Mouse (Mus musculus): ENCODE measurements around the gene Mettl8. TPM values are rescaled to one million over a fixed set of nuclear protein-coding genes. Genes with fewer than 3 reads are reported as not detected.

Mettl8 gene
- polyA plus RNA-seq, 1 experiment from 2014 or later: 10.0 TPM

DNA sequence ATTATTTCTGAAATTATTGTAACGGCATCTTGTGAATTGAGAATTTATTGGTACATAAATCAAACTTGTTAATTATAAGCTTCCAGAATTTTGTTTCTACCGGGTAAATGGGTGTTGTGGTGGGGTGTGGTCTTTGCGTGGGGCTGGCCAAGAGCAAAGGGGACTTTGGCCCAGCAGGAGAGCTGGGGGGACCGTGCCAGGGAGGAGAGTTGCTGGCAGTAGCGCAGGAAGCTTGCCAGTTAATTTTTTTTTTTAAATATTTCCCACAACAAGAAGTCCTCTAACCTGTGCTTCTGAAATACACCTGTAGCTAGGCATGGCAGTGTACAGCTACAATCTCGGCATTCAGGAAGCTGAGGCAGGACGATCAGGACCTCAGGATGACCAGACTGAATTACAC, 4.9 kb downstream of the Mettl8 start:
- WGBS: 86% methylated on average over 7 of the region's 7 CpGs
- Histone ChIP-seq H3K27me3 (ENCODE audit: control insufficient read depth, insufficient read depth, low read length) (no peaks in the 10 kb centered on the region), H3K9me3 (ENCODE audit: control insufficient read depth, low read length) (no peaks in the 10 kb centered on the region), H3K4me1 (ENCODE audit: control insufficient read depth in 2 of 2, insufficient read depth in 2 of 2, low read length in 2 of 2) (peaks cover 0 to 4% of the 10 kb centered on the region in 2 experiments; a peak in 3 of 4 replicates), H3K27ac (replicated peaks in 1 of 2; ENCODE audit: control insufficient read depth in 1 of 2, insufficient read depth in 1 of 2, low read depth in 2 of 2, low read length in 2 of 2) (no peak overlapping the region), H3K9ac (ENCODE audit: low read length) (no peak overlapping the region), H3K4me3 (ENCODE audit: control insufficient read depth in 1 of 2, insufficient read depth in 1 of 2, low read depth in 1 of 2, low read length in 2 of 2) (no peak overlapping the region), H3K4me2 (ENCODE audit: low read length) (no peak overlapping the region), H3K36me3 (ENCODE audit: control insufficient read depth, insufficient read depth, low read length) (no peaks in the 10 kb centered on the region)
- ATAC-seq (ENCODE audit: insufficient number of reproducible peaks, insufficient read depth, low FRiP score, low read depth): no peak

DNA sequence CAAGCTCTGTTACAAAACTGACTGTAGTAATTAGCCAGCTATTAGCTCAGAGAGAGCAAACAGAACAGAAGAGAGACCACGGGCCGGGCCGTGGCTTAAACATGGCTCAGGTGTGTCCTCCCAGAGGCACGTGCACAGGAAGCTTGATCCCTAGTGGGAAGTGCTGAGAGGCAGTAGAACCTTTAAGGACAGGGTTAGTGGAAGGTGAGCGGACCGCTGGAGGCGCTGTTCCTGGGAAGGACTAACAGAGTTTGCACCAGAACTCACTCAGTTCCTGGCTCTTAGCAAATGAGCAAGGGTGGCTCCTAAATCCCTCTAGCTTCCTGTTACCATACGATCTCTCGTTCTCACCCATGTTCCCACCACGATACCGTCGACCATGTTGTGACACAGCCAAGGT, 6.5 kb downstream of the Mettl8 start:
- WGBS: 69% methylated on average over 12 of the region's 12 CpGs
- Histone ChIP-seq H3K9me3 (ENCODE audit: control insufficient read depth, low read length) (no peaks in the 10 kb centered on the region), H3K4me3 (ENCODE audit: control insufficient read depth in 1 of 2, insufficient read depth in 1 of 2, low read depth in 1 of 2, low read length in 2 of 2) (no peak overlapping the region), H3K27me3 (ENCODE audit: control insufficient read depth, insufficient read depth, low read length) (no peaks in the 10 kb centered on the region), H3K36me3 (ENCODE audit: control insufficient read depth, insufficient read depth, low read length) (no peaks in the 10 kb centered on the region), H3K4me2 (ENCODE audit: low read length) (no peak overlapping the region), H3K4me1 (ENCODE audit: control insufficient read depth in 2 of 2, insufficient read depth in 2 of 2, low read length in 2 of 2) (no peaks in the 10 kb centered on the region), H3K27ac (replicated peaks in 1 of 2; ENCODE audit: control insufficient read depth in 1 of 2, insufficient read depth in 1 of 2, low read depth in 2 of 2, low read length in 2 of 2) (no peak overlapping the region), H3K9ac (ENCODE audit: low read length) (no peak overlapping the region)
- ATAC-seq (ENCODE audit: insufficient number of reproducible peaks, insufficient read depth, low FRiP score, low read depth): no peak

GRCm38 (mm10) chr2:71046751-71047320, 8.5 kb downstream of the Mettl8 start:
- no peaks in the 10 kb centered on the region for H3K4me1 ChIP-seq (ENCODE audit: control insufficient read depth in 2 of 2, insufficient read depth in 2 of 2, low read length in 2 of 2)
- H3K9ac ChIP-seq (ENCODE audit: low read length): no peak overlapping the region
- no peak for ATAC-seq (ENCODE audit: insufficient number of reproducible peaks, insufficient read depth, low FRiP score, low read depth)
- no peak overlapping the region for H3K4me3 ChIP-seq (ENCODE audit: control insufficient read depth in 1 of 2, insufficient read depth in 1 of 2, low read depth in 1 of 2, low read length in 2 of 2)
- no peaks in the 10 kb centered on the region for H3K27me3 ChIP-seq (ENCODE audit: control insufficient read depth, insufficient read depth, low read length)
- H3K36me3 ChIP-seq (ENCODE audit: control insufficient read depth, insufficient read depth, low read length): no peaks in the 10 kb centered on the region
- no peaks in the 10 kb centered on the region for H3K9me3 ChIP-seq (ENCODE audit: control insufficient read depth, low read length)
- WGBS: 69% methylated on average over 6 of the region's 6 CpGs
- no peak overlapping the region for H3K27ac ChIP-seq (replicated peaks in 1 of 2; ENCODE audit: control insufficient read depth in 1 of 2, insufficient read depth in 1 of 2, low read depth in 2 of 2, low read length in 2 of 2)
- H3K4me2 ChIP-seq (ENCODE audit: low read length): no peak overlapping the region

DNA sequence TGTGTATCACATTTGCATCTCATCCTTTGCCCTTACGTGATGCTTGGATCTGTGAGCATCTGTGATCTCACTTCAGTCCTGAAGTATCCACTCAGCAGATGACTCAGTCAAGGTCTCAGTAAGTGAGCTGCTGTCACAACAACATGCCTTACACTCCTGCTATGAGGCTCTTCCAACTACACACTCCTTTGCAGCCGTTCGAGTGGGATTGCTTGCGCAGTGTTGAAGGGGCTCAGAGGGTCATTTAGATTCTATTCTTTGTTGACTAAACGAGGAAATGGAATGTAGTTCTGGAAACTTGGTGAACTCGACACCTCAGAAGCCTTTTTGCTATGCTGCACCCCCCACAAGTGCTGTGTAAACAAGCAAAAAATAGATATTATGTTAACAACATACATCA, 9.2 kb downstream of the Mettl8 start:
- no peak for ATAC-seq (ENCODE audit: insufficient number of reproducible peaks, insufficient read depth, low FRiP score, low read depth)
- Histone ChIP-seq H3K27ac (replicated peaks in 1 of 2; ENCODE audit: control insufficient read depth in 1 of 2, insufficient read depth in 1 of 2, low read depth in 2 of 2, low read length in 2 of 2) (no peak overlapping the region), H3K4me1 (ENCODE audit: control insufficient read depth in 2 of 2, insufficient read depth in 2 of 2, low read length in 2 of 2) (no peaks in the 10 kb centered on the region), H3K9ac (ENCODE audit: low read length) (no peak overlapping the region), H3K4me3 (ENCODE audit: control insufficient read depth in 1 of 2, insufficient read depth in 1 of 2, low read depth in 1 of 2, low read length in 2 of 2) (no peak overlapping the region), H3K36me3 (ENCODE audit: control insufficient read depth, insufficient read depth, low read length) (no peaks in the 10 kb centered on the region), H3K9me3 (ENCODE audit: control insufficient read depth, low read length) (no peaks in the 10 kb centered on the region), H3K27me3 (ENCODE audit: control insufficient read depth, insufficient read depth, low read length) (no peaks in the 10 kb centered on the region), H3K4me2 (ENCODE audit: low read length) (no peak overlapping the region)
- 45% methylated on average over 6 of the region's 6 CpGs for WGBS

- Histone ChIP-seq H3K36me3 (ENCODE audit: control insufficient read depth, insufficient read depth, low read length) (no peaks in the 10 kb centered on the region), H3K9ac (ENCODE audit: low read length) (no peak overlapping the region), H3K4me3 (ENCODE audit: control insufficient read depth in 1 of 2, insufficient read depth in 1 of 2, low read depth in 1 of 2, low read length in 2 of 2) (no peak overlapping the region), H3K4me1 (ENCODE audit: control insufficient read depth in 2 of 2, insufficient read depth in 2 of 2, low read length in 2 of 2) (peaks cover 2 to 4% of the 10 kb centered on the region in 2 experiments; a peak in 3 of 4 replicates), H3K27me3 (ENCODE audit: control insufficient read depth, insufficient read depth, low read length) (no peaks in the 10 kb centered on the region), H3K4me2 (ENCODE audit: low read length) (peak overlapping the region; percentile 42), H3K27ac (replicated peaks in 1 of 2; ENCODE audit: control insufficient read depth in 1 of 2, insufficient read depth in 1 of 2, low read depth in 2 of 2, low read length in 2 of 2) (peak overlapping the region in 1 of 2 experiments; percentile 22; a peak in 1 of 4 replicates), H3K9me3 (ENCODE audit: control insufficient read depth, low read length) (no peaks in the 10 kb centered on the region)
- WGBS: 39% methylated on average over 11 of the region's 11 CpGs
- no peak for ATAC-seq (ENCODE audit: insufficient number of reproducible peaks, insufficient read depth, low FRiP score, low read depth)
These were observed 15.8 kb downstream of the Mettl8 start for GRCm38 (mm10) chr2:71039522-71040121.

DNA sequence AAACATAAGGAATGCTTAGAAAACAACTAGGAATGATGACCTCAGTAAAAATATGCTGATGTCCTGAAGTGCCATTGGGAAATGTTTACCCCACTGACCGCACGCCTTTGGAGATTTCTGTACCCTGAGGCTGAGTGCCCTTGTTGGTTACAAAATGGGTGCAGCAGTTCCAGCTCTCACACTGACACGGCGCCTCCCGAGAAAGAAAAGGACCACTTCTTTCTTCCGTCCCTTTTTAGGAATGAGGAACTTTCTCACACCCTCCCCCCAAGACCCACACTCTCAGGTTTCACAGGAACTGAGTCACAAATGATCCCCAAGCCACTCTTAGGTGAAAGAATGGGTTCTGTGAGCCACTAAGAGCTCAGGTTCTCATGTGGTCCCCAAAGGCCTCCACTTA, 17.9 kb downstream of the Mettl8 start:
- WGBS: 83% methylated on average over 6 of the region's 6 CpGs
- no peaks in the 10 kb centered on the region for H3K27me3 ChIP-seq (ENCODE audit: control insufficient read depth, insufficient read depth, low read length)
- no peak overlapping the region for H3K9ac ChIP-seq (ENCODE audit: low read length)
- H3K4me3 ChIP-seq (ENCODE audit: control insufficient read depth in 1 of 2, insufficient read depth in 1 of 2, low read depth in 1 of 2, low read length in 2 of 2): no peak overlapping the region
- no peaks in the 10 kb centered on the region for H3K36me3 ChIP-seq (ENCODE audit: control insufficient read depth, insufficient read depth, low read length)
- H3K4me1 ChIP-seq (ENCODE audit: control insufficient read depth in 2 of 2, insufficient read depth in 2 of 2, low read length in 2 of 2): peaks cover 14 to 23% of the 10 kb centered on the region in 2 experiments
- ATAC-seq (ENCODE audit: insufficient number of reproducible peaks, insufficient read depth, low FRiP score, low read depth): no peak
- no peak overlapping the region for H3K4me2 ChIP-seq (ENCODE audit: low read length)
- no peaks in the 10 kb centered on the region for H3K9me3 ChIP-seq (ENCODE audit: control insufficient read depth, low read length)
- H3K27ac ChIP-seq (replicated peaks in 1 of 2; ENCODE audit: control insufficient read depth in 1 of 2, insufficient read depth in 1 of 2, low read depth in 2 of 2, low read length in 2 of 2): no peak overlapping the region

GRCm38 (mm10) chr2:71033987-71034386, 21.4 kb downstream of the Mettl8 start:
- H3K4me1 ChIP-seq (ENCODE audit: control insufficient read depth in 2 of 2, insufficient read depth in 2 of 2, low read length in 2 of 2): peaks cover 12 to 30% of the 10 kb centered on the region in 2 experiments
- H3K9me3 ChIP-seq (ENCODE audit: control insufficient read depth, low read length): no peaks in the 10 kb centered on the region
- no peak overlapping the region for H3K4me3 ChIP-seq (ENCODE audit: control insufficient read depth in 1 of 2, insufficient read depth in 1 of 2, low read depth in 1 of 2, low read length in 2 of 2)
- peak overlapping the region; percentile 22 to 42; a peak in 1 of 4 replicates for H3K27ac ChIP-seq (replicated peaks in 1 of 2; ENCODE audit: control insufficient read depth in 1 of 2, insufficient read depth in 1 of 2, low read depth in 2 of 2, low read length in 2 of 2)
- H3K27me3 ChIP-seq (ENCODE audit: control insufficient read depth, insufficient read depth, low read length): no peaks in the 10 kb centered on the region
- no peak overlapping the region for H3K9ac ChIP-seq (ENCODE audit: low read length)
- no peak for ATAC-seq (ENCODE audit: insufficient number of reproducible peaks, insufficient read depth, low FRiP score, low read depth)
- 0 out of 2 replicates have a peak overlapping the region, but pooled peaks have one; percentile 14 for H3K4me2 ChIP-seq (ENCODE audit: low read length)
- H3K36me3 ChIP-seq (ENCODE audit: control insufficient read depth, insufficient read depth, low read length): no peaks in the 10 kb centered on the region
- 39% methylated on average over 8 of the region's 8 CpGs for WGBS

GRCm38 (mm10) chr2:71033014-71033413, 22.4 kb downstream of the Mettl8 start:
- Histone ChIP-seq H3K27ac (replicated peaks in 1 of 2; ENCODE audit: control insufficient read depth in 1 of 2, insufficient read depth in 1 of 2, low read depth in 2 of 2, low read length in 2 of 2) (no peak overlapping the region; a peak in 1 of 4 replicates), H3K4me2 (ENCODE audit: low read length) (no peak overlapping the region), H3K27me3 (ENCODE audit: control insufficient read depth, insufficient read depth, low read length) (no peaks in the 10 kb centered on the region), H3K4me3 (ENCODE audit: control insufficient read depth in 1 of 2, insufficient read depth in 1 of 2, low read depth in 1 of 2, low read length in 2 of 2) (no peak overlapping the region), H3K36me3 (ENCODE audit: control insufficient read depth, insufficient read depth, low read length) (no peaks in the 10 kb centered on the region), H3K9me3 (ENCODE audit: control insufficient read depth, low read length) (no peaks in the 10 kb centered on the region), H3K4me1 (ENCODE audit: control insufficient read depth in 2 of 2, insufficient read depth in 2 of 2, low read length in 2 of 2) (peaks cover 12 to 30% of the 10 kb centered on the region in 2 experiments), H3K9ac (ENCODE audit: low read length) (no peak overlapping the region)
- 51% methylated on average over 4 of the region's 4 CpGs for WGBS
- ATAC-seq (ENCODE audit: insufficient number of reproducible peaks, insufficient read depth, low FRiP score, low read depth): no peak

Measured in heart, embryonic 14.5 days (tissue).